Mouse (Mus musculus) spleen, adult 12 weeks (tissue): ENCODE measurements around the gene Ndufs2.

Experiments used
- DNase-seq: peaks from one replicate; pipeline ENCODE4 v3.0.0; 2022; ENCODE audit warnings: low spot score

Gene Ndufs2

GRCm38 (mm10) chr1:171195887-171196397, 55.2 kb downstream of the Ndufs2 start, which contains the start of gene Pcp4l1:
Pcp4l1 (minus strand) TSS chr1:171196268.
- no peak for DNase-seq

GRCm38 (mm10) chr1:171195046-171195822, 56.0 kb downstream of the Ndufs2 start:
- DNase-seq: no peak

GRCm38 (mm10) chr1:171193911-171194830, 57.0 kb downstream of the Ndufs2 start:
- no peak for DNase-seq

- DNase-seq: no peak
Measured at GRCm38 (mm10) chr1:171193093-171193840, 57.9 kb downstream of the Ndufs2 start.

GRCm38 (mm10) chr1:171192283-171192682, 58.9 kb downstream of the Ndufs2 start:
- no peak for DNase-seq

GRCm38 (mm10) chr1:171190832-171191231, 60.4 kb downstream of the Ndufs2 start:
- DNase-seq: no peak

- no peak for DNase-seq
Measured at GRCm38 (mm10) chr1:171189476-171190114, 61.6 kb downstream of the Ndufs2 start.

GRCm38 (mm10) chr1:171189046-171189445, 62.1 kb downstream of the Ndufs2 start:
- no peak for DNase-seq

- DNase-seq: no peak
Measured at GRCm38 (mm10) chr1:171187851-171188700, 63.1 kb downstream of the Ndufs2 start.

- DNase-seq: no peak
Measured at GRCm38 (mm10) chr1:171185655-171186054, 65.5 kb downstream of the Ndufs2 start.
